Mouse (Mus musculus) megakaryocyte, embryonic 14.5 days (primary cell): ENCODE data around the gene Rnf144a.

Experiments used
- FLI1 ChIP-seq: IDR thresholded peaks from 2 replicates; pipeline ENCODE4 v1.6.1; 2012; ENCODE audit warnings: low read length, inconsistent platforms, mixed read lengths
- GATA1 ChIP-seq: IDR thresholded peaks from 3 replicates; pipeline ENCODE4 v1.6.1; 2012; ENCODE audit warnings: mixed read lengths, low read length, inconsistent platforms, borderline replicate concordance

DNA sequence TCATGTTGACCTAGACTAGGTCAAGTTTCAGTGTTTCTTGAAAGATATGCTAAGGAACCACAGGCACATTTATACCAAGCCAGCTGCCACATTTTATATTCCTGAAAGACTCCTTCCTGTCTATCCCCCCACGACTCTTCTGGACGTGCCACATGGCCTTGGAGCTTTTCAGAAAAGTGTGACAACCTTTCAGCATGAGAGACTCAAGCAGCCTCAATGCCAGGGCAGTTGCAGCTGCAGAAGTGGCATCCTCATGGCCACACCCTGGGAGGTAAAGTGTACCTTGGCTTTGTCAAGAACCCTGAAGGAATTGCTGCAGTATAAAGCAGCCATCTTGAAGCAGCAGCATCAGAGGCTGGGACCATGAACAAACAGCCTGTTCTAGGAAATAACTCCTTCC lies 29.5 kb upstream of the Rnf144a start:
- TF ChIP-seq GATA1 (no peak), FLI1 (no peak)
